Mouse (Mus musculus) liver, embryonic 12.5 days (tissue): Measurements from ENCODE around the gene Dusp13. TPM values are rescaled to one million over a fixed set of nuclear protein-coding genes. Genes with fewer than 3 reads are reported as not detected.
A peak's percentile ranks its signal among the peaks of the same experiment; 100 is the strongest.

Source experiments
- ATAC-seq: fragments of 200-750 bp; cut with Nextera tagmentation; 2 replicates; pipeline ENCODE4 v1.8.0; 2017; ENCODE audit warnings: moderate number of reproducible peaks, mild to moderate bottlenecking, moderate library complexity
- H3K27ac ChIP-seq: fragments of 300-500 bp; sonication (generic); 2 replicates; pipeline ENCODE4 v1.5.1; 2016; ENCODE audit warnings: mild to moderate bottlenecking
- H3K27me3 ChIP-seq: fragments of 300-500 bp; sonication (generic); replicated peaks from 2 replicates; pipeline ENCODE4 v1.6.1; 2016; ENCODE audit warnings: mild to moderate bottlenecking, moderate library complexity
- H3K36me3 ChIP-seq: fragments of 300-500 bp; sonication (generic); 2 replicates; pipeline ENCODE4 v1.6.1; 2016; ENCODE audit warnings: mild to moderate bottlenecking, moderate library complexity
- H3K4me1 ChIP-seq: fragments of 300-500 bp; sonication (generic); 2 replicates; pipeline ENCODE4 v1.6.1; 2016
- H3K4me2 ChIP-seq: fragments of 300-500 bp; sonication (generic); 2 replicates; pipeline ENCODE4 v1.6.1; 2016; ENCODE audit warnings: mild to moderate bottlenecking, moderate library complexity
- H3K4me3 ChIP-seq: fragments of 300-500 bp; sonication (generic); 2 replicates; pipeline ENCODE4 v1.5.1; 2016; ENCODE audit warnings: mild to moderate bottlenecking, moderate library complexity
- H3K9ac ChIP-seq: fragments of 300-500 bp; sonication (generic); 2 replicates; pipeline ENCODE4 v1.6.1; 2016; ENCODE audit warnings: mild to moderate bottlenecking, moderate library complexity
- H3K9me3 ChIP-seq: fragments of 300-500 bp; sonication (generic); replicated peaks from 2 replicates; pipeline ENCODE4 v1.6.1; 2016; ENCODE audit warnings: mild to moderate bottlenecking, moderate library complexity
- WGBS: fragments of 180-500 bp; shearing (Covaris S2); methylation state at CpG from one replicate; pipeline ENCODE4 v1.1.7; 2016; ENCODE audit not compliant: insufficient replicate concordance; 5-methylcytosine and 5-hydroxymethylcytosine counted together
- polyA plus RNA-seq: library from polyadenylated mRNA; unstranded; fragments of >200 nt; fragmentation: Nextera tagmentation; extraction: Ambion mirVana; gene quantifications from 2 replicates; pipeline ENCODE4 v1.2.1, GENCODE M21; 2016

Dusp13 gene
- polyA plus RNA-seq, 1 experiment from 2014 or later, result not detected

- peak; percentile 57 for ATAC-seq
- peak overlapping the region; percentile 51 for H3K4me2 ChIP-seq
- no peaks in the 10 kb centered on the region for H3K36me3 ChIP-seq
- WGBS, result 69% methylated on average over 6 of the region's 6 CpGs
- no peaks in the 10 kb centered on the region for H3K27me3 ChIP-seq
- no peaks in the 10 kb centered on the region for H3K9me3 ChIP-seq
- no peak overlapping the region for H3K9ac ChIP-seq
- H3K4me1 ChIP-seq, result peaks cover 51% of the 10 kb centered on the region
- H3K4me3 ChIP-seq, result no peak overlapping the region
- peak overlapping the region; percentile 23; the same call in 1 of the 2 replicates for H3K27ac ChIP-seq
These were observed 15.5 kb upstream of the Dusp13 start for GRCm38 (mm10) chr14:21766398-21766958.

- peak; percentile 79 for ATAC-seq
- H3K4me2 ChIP-seq, result peak overlapping the region; percentile 51
These were observed 14.9 kb upstream of the Dusp13 start for GRCm38 (mm10) chr14:21765754-21766397.

GRCm38 (mm10) chr14:21764646-21765045, 13.7 kb upstream of the Dusp13 start:
- 77% methylated on average over 6 of the region's 6 CpGs for WGBS
- H3K4me2 ChIP-seq, result no peak overlapping the region
- no peaks in the 10 kb centered on the region for H3K36me3 ChIP-seq
- H3K9me3 ChIP-seq, result no peaks in the 10 kb centered on the region
- H3K9ac ChIP-seq, result no peak overlapping the region
- H3K27ac ChIP-seq, result no peak overlapping the region
- no peak for ATAC-seq
- no peak overlapping the region for H3K4me3 ChIP-seq
- H3K4me1 ChIP-seq, result peaks cover 55% of the 10 kb centered on the region
- no peaks in the 10 kb centered on the region for H3K27me3 ChIP-seq

More at GRCm38 (mm10) chr14:21765754-21766397, 14.9 kb upstream of the Dusp13 start:
- Histone ChIP-seq H3K9ac (no peak overlapping the region), H3K27ac (peak overlapping the region; percentile 56; the same call in 1 of the 2 replicates), H3K27me3 (no peaks in the 10 kb centered on the region), H3K4me1 (peaks cover 55% of the 10 kb centered on the region), H3K36me3 (no peaks in the 10 kb centered on the region), H3K9me3 (no peaks in the 10 kb centered on the region), H3K4me3 (no peak overlapping the region)
- WGBS, result 29% methylated on average over 7 of the region's 7 CpGs

- 76% methylated on average over 3 of the region's 3 CpGs for WGBS
- H3K36me3 ChIP-seq, result no peaks in the 10 kb centered on the region
- H3K27me3 ChIP-seq, result no peaks in the 10 kb centered on the region
- H3K4me2 ChIP-seq, result no peak overlapping the region
- ATAC-seq, result no peak
- no peak overlapping the region for H3K4me3 ChIP-seq
- no peaks in the 10 kb centered on the region for H3K9me3 ChIP-seq
- no peak overlapping the region for H3K9ac ChIP-seq
- H3K27ac ChIP-seq, result no peak overlapping the region
- peaks cover 64% of the 10 kb centered on the region for H3K4me1 ChIP-seq
These were observed 12.8 kb upstream of the Dusp13 start for GRCm38 (mm10) chr14:21763736-21764135.

GRCm38 (mm10) chr14:21761560-21761959, 10.6 kb upstream of the Dusp13 start:
- peaks cover 69% of the 10 kb centered on the region for H3K4me1 ChIP-seq
- H3K9me3 ChIP-seq, result no peaks in the 10 kb centered on the region
- no peak overlapping the region for H3K4me2 ChIP-seq
- no peaks in the 10 kb centered on the region for H3K27me3 ChIP-seq
- H3K9ac ChIP-seq, result no peak overlapping the region
- no peak for ATAC-seq
- no peak overlapping the region for H3K27ac ChIP-seq
- 85% methylated on average over 9 of the region's 9 CpGs for WGBS
- no peak overlapping the region for H3K4me3 ChIP-seq
- no peaks in the 10 kb centered on the region for H3K36me3 ChIP-seq

- ATAC-seq, result no peak
These were observed 2.4 kb upstream of the Dusp13 start for GRCm38 (mm10) chr14:21753367-21753766.

GRCm38 (mm10) chr14:21752411-21752810, 1.4 kb upstream of the Dusp13 start:
- no peaks in the 10 kb centered on the region for H3K9me3 ChIP-seq
- H3K27ac ChIP-seq, result no peak overlapping the region
- ATAC-seq, result no peak
- WGBS, result 85% methylated on average over 3 of the region's 3 CpGs
- H3K4me1 ChIP-seq, result peaks cover 73% of the 10 kb centered on the region
- no peak overlapping the region for H3K4me3 ChIP-seq
- no peak overlapping the region for H3K4me2 ChIP-seq
- H3K36me3 ChIP-seq, result no peaks in the 10 kb centered on the region
- H3K27me3 ChIP-seq, result peaks cover 2% of the 10 kb centered on the region; the same call in 1 of the 2 replicates
- no peak overlapping the region for H3K9ac ChIP-seq

More at GRCm38 (mm10) chr14:21753367-21753766, 2.4 kb upstream of the Dusp13 start:
- Histone ChIP-seq H3K9ac (no peak overlapping the region), H3K9me3 (no peaks in the 10 kb centered on the region), H3K4me1 (peaks cover 80% of the 10 kb centered on the region), H3K36me3 (no peaks in the 10 kb centered on the region), H3K4me2 (no peak overlapping the region), H3K27me3 (no peaks in the 10 kb centered on the region), H3K4me3 (no peak overlapping the region), H3K27ac (no peak overlapping the region)
- 54% methylated on average over 4 of the region's 4 CpGs for WGBS

- 6% methylated on average over 52 of the region's 52 CpGs for WGBS
These were observed 737 bp downstream of the Dusp13 start, which contains the start of gene Samd8 for GRCm38 (mm10) chr14:21750008-21750880. Gene Samd8 (plus strand): TSS chr14:21750531.

GRCm38 (mm10) chr14:21748142-21748870, 2.7 kb downstream of the Dusp13 start:
- WGBS, result 38% methylated on average over 15 of the region's 15 CpGs
- ATAC-seq, result no peak
- no peak overlapping the region for H3K4me3 ChIP-seq
- peaks cover 5% of the 10 kb centered on the region for H3K27me3 ChIP-seq
- H3K9me3 ChIP-seq, result no peaks in the 10 kb centered on the region
- H3K4me1 ChIP-seq, result peaks cover 36% of the 10 kb centered on the region
- H3K36me3 ChIP-seq, result no peaks in the 10 kb centered on the region
- no peak overlapping the region for H3K4me2 ChIP-seq
- no peak overlapping the region for H3K9ac ChIP-seq
- no peak overlapping the region for H3K27ac ChIP-seq

More at GRCm38 (mm10) chr14:21750008-21750880, 737 bp downstream of the Dusp13 start, which contains the start of gene Samd8:
- Histone ChIP-seq H3K36me3 (no peaks in the 10 kb centered on the region), H3K4me1 (peaks cover 52% of the 10 kb centered on the region), H3K9ac (peak within 1 kb of the TSS; percentile 94), H3K4me3 (peak within 1 kb of the TSS; percentile 88), H3K4me2 (peak within 1 kb of the TSS; percentile 87), H3K27ac (peak within 1 kb of the TSS; percentile 80), H3K9me3 (no peaks in the 10 kb centered on the region), H3K27me3 (peaks cover 5% of the 10 kb centered on the region)
- peak; percentile 83 for ATAC-seq

GRCm38 (mm10) chr14:21747436-21748141, 3.4 kb downstream of the Dusp13 start:
- Histone ChIP-seq H3K4me1 (peaks cover 30% of the 10 kb centered on the region), H3K27me3 (peaks cover 5% of the 10 kb centered on the region), H3K27ac (no peak overlapping the region), H3K4me2 (no peak overlapping the region), H3K9ac (no peak overlapping the region), H3K36me3 (no peaks in the 10 kb centered on the region), H3K4me3 (no peak overlapping the region), H3K9me3 (no peaks in the 10 kb centered on the region)
- ATAC-seq, result no peak
- WGBS, result 55% methylated on average over 14 of the region's 14 CpGs

GRCm38 (mm10) chr14:21746846-21747245, 4.1 kb downstream of the Dusp13 start:
- H3K36me3 ChIP-seq, result no peaks in the 10 kb centered on the region
- H3K27me3 ChIP-seq, result peaks cover 5% of the 10 kb centered on the region
- H3K27ac ChIP-seq, result no peak overlapping the region
- no peaks in the 10 kb centered on the region for H3K9me3 ChIP-seq
- no peak for ATAC-seq
- H3K4me2 ChIP-seq, result no peak overlapping the region
- H3K9ac ChIP-seq, result no peak overlapping the region
- H3K4me1 ChIP-seq, result peaks cover 22% of the 10 kb centered on the region
- 62% methylated on average over 2 of the region's 2 CpGs for WGBS
- no peak overlapping the region for H3K4me3 ChIP-seq
